Mouse (Mus musculus) C2C12 (cell line): ENCODE results near the gene Ppfia4. TPM values are rescaled to one million over a fixed set of nuclear protein-coding genes. Genes with fewer than 3 reads are reported as not detected.

Experiments
- H3K27me3 ChIP-seq: one replicate; pipeline ENCODE4 v1.6.1; 2011; ENCODE audit not compliant: control insufficient read depth, insufficient read depth, insufficient read length
- H3K36me3 ChIP-seq: one replicate; pipeline ENCODE4 v1.6.1; 2011; ENCODE audit not compliant: control insufficient read depth, insufficient read depth
- H3K4me3 ChIP-seq: one replicate; pipeline ENCODE4 v1.5.1; 2011; ENCODE audit warnings: mild to moderate bottlenecking, control low read depth; ENCODE audit not compliant: poor library complexity, insufficient read depth, severe bottlenecking
- H3K79me2 ChIP-seq: one replicate; pipeline ENCODE4 v1.6.1; 2011; ENCODE audit not compliant: control insufficient read depth, insufficient read depth
- H3K79me3 ChIP-seq: one replicate; pipeline ENCODE4 v1.6.1; 2011; ENCODE audit warnings: low read depth, control low read depth
- H3ac ChIP-seq: one replicate; pipeline ENCODE3; 2011; ENCODE audit warnings: low read depth; ENCODE audit not compliant: control insufficient read depth, insufficient read length
- CEBPB ChIP-seq: IDR thresholded peaks from one replicate; pipeline ENCODE4 v1.6.1; 2011; ENCODE audit warnings: low read depth, mild to moderate bottlenecking, control low read depth, moderate library complexity
- CTCF ChIP-seq: IDR thresholded peaks from one replicate; pipeline ENCODE4 v1.5.1; 2011; ENCODE audit not compliant: control insufficient read depth, insufficient read depth, insufficient read length
- FOSL1 ChIP-seq: IDR thresholded peaks from one replicate; pipeline ENCODE4 v1.8.0; 2011; ENCODE audit warnings: mild to moderate bottlenecking, low read length; ENCODE audit not compliant: poor library complexity, insufficient read depth, severe bottlenecking
- MAX ChIP-seq: IDR thresholded peaks from one replicate; pipeline ENCODE4 v1.6.1; 2011; ENCODE audit warnings: mild to moderate bottlenecking, control low read depth
- MYOD1 ChIP-seq: IDR thresholded peaks from one replicate; pipeline ENCODE4 v1.6.1; 2011; ENCODE audit warnings: low read depth; ENCODE audit not compliant: control insufficient read depth, insufficient read length
- MYOG ChIP-seq: IDR thresholded peaks from one replicate; pipeline ENCODE4 v1.6.1; 2011; ENCODE audit not compliant: control insufficient read depth, insufficient read length; ENCODE audit errors: extremely low read depth
- USF1 ChIP-seq: IDR thresholded peaks from one replicate; pipeline ENCODE4 v1.6.1; 2011; ENCODE audit warnings: low read depth, mild to moderate bottlenecking, control low read depth, moderate library complexity
- polyA plus RNA-seq: library from polyadenylated mRNA; unstranded; fragments of >200 nt; fragmentation: generic; extraction: Trizol; gene quantifications from one replicate; pipeline ENCODE4 v1.2.1, GENCODE M21; 2012; ENCODE audit warnings: missing spikeins

Ppfia4 gene
- polyA plus RNA-seq, 1 experiment, result 0.35 TPM

DNA sequence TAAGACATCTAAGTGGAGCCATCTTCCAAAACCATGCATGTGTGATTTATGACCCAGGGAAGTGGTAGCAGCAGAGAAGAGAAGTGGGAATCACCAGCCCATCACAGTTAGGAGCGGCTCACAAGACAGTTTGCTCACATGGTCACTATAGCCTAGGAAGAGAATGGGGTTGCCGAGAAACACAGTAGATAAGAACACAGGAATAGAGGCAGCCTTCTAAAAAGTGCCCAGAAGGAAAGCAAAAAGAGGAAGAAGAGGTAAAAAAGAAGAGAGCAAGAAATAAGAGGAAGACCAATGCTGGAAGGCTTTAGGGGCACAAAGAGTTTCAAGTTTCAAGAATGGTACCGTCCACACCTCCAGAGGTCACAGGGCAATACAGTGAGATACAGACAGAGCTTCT lies 50.4 kb downstream of the Ppfia4 start:
- no peaks in the 10 kb centered on the region for H3K79me3 ChIP-seq
- H3ac ChIP-seq, result no peak overlapping the region
- H3K4me3 ChIP-seq, result no peak overlapping the region
- TF ChIP-seq CTCF (no peak), MYOD1 (no peak), MYOG (no peak), USF1 (no peak), FOSL1 (no peak), CEBPB (no peak), MAX (no peak)
- no peaks in the 10 kb centered on the region for H3K27me3 ChIP-seq
- no peaks in the 10 kb centered on the region for H3K36me3 ChIP-seq
- no peaks in the 10 kb centered on the region for H3K79me2 ChIP-seq

GRCm38 (mm10) chr1:134281563-134281962 lies 51.2 kb downstream of the Ppfia4 start:
- H3K79me3 ChIP-seq, result no peaks in the 10 kb centered on the region
- H3K4me3 ChIP-seq, result no peak overlapping the region
- TF ChIP-seq FOSL1 (no peak), MYOD1 (no peak), USF1 (no peak), CEBPB (no peak)

DNA sequence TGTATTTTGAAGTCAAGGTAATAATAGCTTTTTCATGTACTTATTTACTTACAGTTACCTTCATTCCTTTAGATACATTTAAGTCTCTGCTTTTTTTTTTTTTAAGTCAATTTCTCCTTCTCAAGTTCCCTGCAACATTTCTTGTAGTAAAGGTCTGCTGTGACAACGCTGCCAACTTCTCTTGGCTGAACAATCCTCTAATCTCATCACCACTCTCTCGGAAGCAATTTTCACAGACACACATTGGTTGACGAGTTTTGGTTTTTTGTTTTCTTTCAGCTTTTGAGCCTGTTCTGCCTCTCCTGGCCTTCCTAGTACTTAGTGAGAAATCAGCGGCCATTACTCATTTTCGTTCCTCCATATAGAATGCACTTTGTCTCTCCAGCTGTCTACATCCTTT lies 52.6 kb downstream of the Ppfia4 start:
- Histone ChIP-seq H3K36me3 (no peaks in the 10 kb centered on the region), H3K27me3 (no peaks in the 10 kb centered on the region), H3K79me3 (no peaks in the 10 kb centered on the region), H3K4me3 (no peak overlapping the region), H3K79me2 (no peaks in the 10 kb centered on the region), H3ac (no peak overlapping the region)
- TF ChIP-seq CTCF, result no peak
- no peak for TF ChIP-seq MYOD1
- TF ChIP-seq MYOG, result no peak
- no peak for TF ChIP-seq FOSL1
- TF ChIP-seq CEBPB, result no peak
- TF ChIP-seq MAX, result no peak
- TF ChIP-seq USF1, result no peak

More at GRCm38 (mm10) chr1:134281563-134281962, 51.2 kb downstream of the Ppfia4 start:
- Histone ChIP-seq H3ac (no peak overlapping the region), H3K36me3 (no peaks in the 10 kb centered on the region), H3K27me3 (no peaks in the 10 kb centered on the region), H3K79me2 (no peaks in the 10 kb centered on the region)

- no peak overlapping the region for H3ac ChIP-seq
- TF ChIP-seq MYOD1 (no peak), CTCF (no peak), USF1 (no peak), MAX (no peak), CEBPB (no peak), FOSL1 (no peak), MYOG (no peak)
- H3K4me3 ChIP-seq, result no peak overlapping the region
- H3K27me3 ChIP-seq, result no peaks in the 10 kb centered on the region
- H3K79me3 ChIP-seq, result no peaks in the 10 kb centered on the region
- no peaks in the 10 kb centered on the region for H3K79me2 ChIP-seq
- H3K36me3 ChIP-seq, result no peaks in the 10 kb centered on the region
These were observed 55.9 kb downstream of the Ppfia4 start for GRCm38 (mm10) chr1:134276823-134277222.

GRCm38 (mm10) chr1:134275616-134276464 lies 56.9 kb downstream of the Ppfia4 start:
- no peaks in the 10 kb centered on the region for H3K27me3 ChIP-seq
- no peak overlapping the region for H3K4me3 ChIP-seq
- no peaks in the 10 kb centered on the region for H3K36me3 ChIP-seq
- no peaks in the 10 kb centered on the region for H3K79me3 ChIP-seq
- TF ChIP-seq CTCF (no peak), FOSL1 (no peak), MYOG (no peak), MYOD1 (no peak), MAX (no peak), CEBPB (no peak), USF1 (no peak)
- H3ac ChIP-seq, result no peak overlapping the region
- H3K79me2 ChIP-seq, result no peaks in the 10 kb centered on the region
